Mouse (Mus musculus) embryonic facial prominence, embryonic 15.5 days (tissue): ENCODE measurements around the gene Snapc2. TPM values are rescaled to one million over a fixed set of nuclear protein-coding genes. Genes with fewer than 3 reads are reported as not detected.

Source experiments
- ATAC-seq: fragments of 200-750 bp; cut with Nextera tagmentation; 2 replicates; pipeline ENCODE4 v1.8.0; 2017; ENCODE audit warnings: low read depth, moderate TSS enrichment; ENCODE audit not compliant: insufficient number of reproducible peaks, low FRiP score, low TSS enrichment
- H3K27ac ChIP-seq: fragments of 300-500 bp; sonication (generic); replicated peaks from 2 replicates; pipeline ENCODE4 v1.5.1; 2015; ENCODE audit warnings: mild to moderate bottlenecking, inconsistent platforms
- H3K27me3 ChIP-seq: fragments of 300-500 bp; sonication (generic); 2 replicates; pipeline ENCODE4 v1.6.1; 2015; ENCODE audit warnings: inconsistent platforms
- H3K36me3 ChIP-seq: fragments of 300-500 bp; sonication (generic); 2 replicates; pipeline ENCODE4 v1.6.1; 2015; ENCODE audit warnings: mild to moderate bottlenecking, inconsistent platforms
- H3K4me1 ChIP-seq: fragments of 300-500 bp; sonication (generic); 2 replicates; pipeline ENCODE4 v1.6.1; 2015; ENCODE audit warnings: inconsistent platforms
- H3K4me2 ChIP-seq: fragments of 300-500 bp; sonication (generic); replicated peaks from 2 replicates; pipeline ENCODE4 v1.6.1; 2015; ENCODE audit warnings: mild to moderate bottlenecking, inconsistent platforms
- H3K4me3 ChIP-seq: fragments of 300-500 bp; sonication (generic); replicated peaks from 2 replicates; pipeline ENCODE4 v1.5.1; 2015; ENCODE audit warnings: mild to moderate bottlenecking, inconsistent platforms
- H3K9ac ChIP-seq: fragments of 300-500 bp; sonication (generic); 2 replicates; pipeline ENCODE4 v1.6.1; 2015; ENCODE audit warnings: inconsistent platforms
- H3K9me3 ChIP-seq: fragments of 300-500 bp; sonication (generic); replicated peaks from 2 replicates; pipeline ENCODE4 v1.6.1; 2016; ENCODE audit warnings: inconsistent platforms
- WGBS: fragments of 180-500 bp; shearing (Covaris S2); methylation state at CpG from one replicate; pipeline ENCODE4 v1.1.7; 2015; 5-methylcytosine and 5-hydroxymethylcytosine counted together
- polyA plus RNA-seq: library from polyadenylated mRNA; unstranded; fragments of >200 nt; fragmentation: Nextera tagmentation; extraction: Ambion mirVana; gene quantifications from 2 replicates; pipeline ENCODE4 v1.2.1, GENCODE M21; 2015

The Snapc2 gene
- polyA plus RNA-seq, 1 experiment from 2014 or later, result 58.6 TPM

DNA sequence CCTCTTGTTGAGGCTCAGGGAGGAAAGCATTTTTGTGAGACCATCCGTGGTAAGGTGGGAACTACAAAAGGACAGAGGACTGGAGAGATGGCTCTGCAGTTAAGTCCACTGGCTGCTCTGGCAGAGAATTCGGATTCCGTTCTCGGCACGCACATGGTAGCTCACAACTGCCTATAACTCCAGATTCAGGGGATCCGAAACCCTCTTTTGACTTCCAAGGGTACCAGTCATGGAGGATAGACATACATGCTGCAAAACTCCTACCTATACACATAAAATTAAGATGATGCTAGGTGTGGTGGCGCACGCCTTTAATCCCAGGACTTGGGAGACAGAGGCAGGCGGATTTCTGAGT is 23.2 kb downstream of the Snapc2 start:
- Histone ChIP-seq H3K4me2 (peak overlapping the region; percentile 76), H3K4me3 (peak overlapping the region; percentile 88), H3K27ac (peak overlapping the region; percentile 76), H3K36me3 (peaks cover 21% of the 10 kb centered on the region; the same call in 1 of the 2 replicates), H3K27me3 (no peaks in the 10 kb centered on the region), H3K9ac (peak overlapping the region; percentile 72), H3K4me1 (peaks cover 14% of the 10 kb centered on the region), H3K9me3 (no peaks in the 10 kb centered on the region)
- 23% methylated on average over 9 of the region's 9 CpGs for whole genome bisulfite sequencing
- ATAC-seq, result no peak

DNA sequence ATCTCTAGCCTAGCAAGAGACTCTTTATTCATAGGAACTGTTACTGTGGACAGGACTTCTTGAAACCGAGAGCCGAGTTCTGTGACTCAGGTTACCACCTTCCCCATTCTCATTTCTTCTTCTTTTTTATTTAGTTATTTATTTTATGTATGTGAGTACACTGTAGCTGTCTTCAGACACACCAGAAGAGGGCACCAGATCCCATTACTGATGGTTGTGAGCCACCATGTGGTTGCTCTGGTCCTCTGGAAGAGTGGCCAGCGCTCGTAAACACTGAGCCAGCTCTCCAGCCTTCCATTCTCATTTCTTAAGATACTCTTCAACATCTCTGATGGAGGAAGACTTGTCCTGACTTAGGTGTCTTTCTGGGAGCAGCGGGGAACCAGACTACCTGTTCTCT is 39.9 kb downstream of the Snapc2 start:
- peaks cover 85% of the 10 kb centered on the region for H3K36me3 ChIP-seq
- H3K27me3 ChIP-seq, result no peaks in the 10 kb centered on the region
- no peaks in the 10 kb centered on the region for H3K4me1 ChIP-seq
- no peak for ATAC-seq
- H3K27ac ChIP-seq, result no peak overlapping the region
- 88% methylated on average over 5 of the region's 5 CpGs for WGBS
- no peak overlapping the region for H3K4me2 ChIP-seq
- H3K9me3 ChIP-seq, result no peaks in the 10 kb centered on the region
- H3K9ac ChIP-seq, result no peak overlapping the region
- no peak overlapping the region for H3K4me3 ChIP-seq

GRCm38 (mm10) chr8:4297822-4298221 is 44.9 kb downstream of the Snapc2 start:
- Histone ChIP-seq H3K4me3 (no peak overlapping the region), H3K36me3 (peaks cover 88% of the 10 kb centered on the region), H3K27me3 (no peaks in the 10 kb centered on the region), H3K9ac (no peak overlapping the region), H3K4me2 (no peak overlapping the region), H3K27ac (no peak overlapping the region), H3K4me1 (no peaks in the 10 kb centered on the region), H3K9me3 (no peaks in the 10 kb centered on the region)
- no peak for ATAC-seq
- WGBS, result 89% methylated on average over 4 of the region's 4 CpGs

DNA sequence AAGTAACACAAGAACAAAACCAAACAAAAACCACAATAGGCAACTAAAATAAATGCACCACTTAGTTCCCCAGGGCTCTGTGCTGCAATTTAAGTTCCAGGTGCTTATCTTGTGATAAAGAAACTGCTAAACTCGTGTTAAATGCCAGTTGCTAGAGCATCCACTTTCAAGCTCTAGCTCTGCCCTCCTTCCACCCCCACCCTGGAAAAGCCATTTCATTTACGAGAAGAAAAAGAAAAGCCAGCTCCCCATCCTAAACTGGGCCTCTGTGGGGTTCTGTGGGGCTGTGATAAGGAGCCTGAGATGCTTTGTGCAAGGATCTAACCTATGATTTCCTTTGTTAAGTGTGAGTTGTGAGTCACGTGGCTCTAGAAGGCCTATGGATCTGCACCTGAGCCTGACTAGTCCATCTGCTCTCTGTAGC is 51.3 kb downstream of the Snapc2 start:
- no peak overlapping the region for H3K9ac ChIP-seq
- no peaks in the 10 kb centered on the region for H3K9me3 ChIP-seq
- no peaks in the 10 kb centered on the region for H3K27me3 ChIP-seq
- no peak for ATAC-seq
- H3K4me2 ChIP-seq, result no peak overlapping the region
- H3K4me1 ChIP-seq, result no peaks in the 10 kb centered on the region
- H3K4me3 ChIP-seq, result no peak overlapping the region
- no peak overlapping the region for H3K27ac ChIP-seq
- WGBS, result 75% methylated on average over 3 of the region's 3 CpGs
- H3K36me3 ChIP-seq, result peaks cover 81% of the 10 kb centered on the region

Other genes with a start within 250 kb of the Snapc2 start
- gene Cd209f, start 147.2 kb upstream of the Snapc2 start, polyA plus RNA-seq, result not detected in 2 replicates
- gene Cd209g, start 119.0 kb upstream of the Snapc2 start, polyA plus RNA-seq, result not detected in 2 replicates
- 26.9 and 31.7 TPM in 2 replicates for gene Evi5l, start 86.5 kb upstream of the Snapc2 start, polyA plus RNA-seq
- 1.9 and 2.5 TPM in 2 replicates for gene Prr36, start 35.6 kb upstream of the Snapc2 start, polyA plus RNA-seq
- gene Lrrc8e, start 26.3 kb upstream of the Snapc2 start, polyA plus RNA-seq, result 3.2 and 3.5 TPM in 2 replicates
- 31.8 and 34.2 TPM in 2 replicates for gene Map2k7, start 14.3 kb upstream of the Snapc2 start, polyA plus RNA-seq
- gene Gm49320, start 14.2 kb upstream of the Snapc2 start, polyA plus RNA-seq, result 1.1 and 1.4 TPM in 2 replicates
- 3.6 and 4.2 TPM in 2 replicates for gene Tgfbr3l, start 4.9 kb upstream of the Snapc2 start, polyA plus RNA-seq
- gene Ctxn1, start 6.2 kb downstream of the Snapc2 start, polyA plus RNA-seq, result 72.7 and 80.3 TPM in 2 replicates
- 56.7 and 62.4 TPM in 2 replicates for gene Timm44, start 22.8 kb downstream of the Snapc2 start, polyA plus RNA-seq
- 14.8 and 16.8 TPM in 2 replicates for gene Ccl25, start 72.1 kb downstream of the Snapc2 start, polyA plus RNA-seq
- 209 and 213 TPM in 2 replicates for gene Elavl1, start 72.3 kb downstream of the Snapc2 start, polyA plus RNA-seq
- gene Cers4, start 239.9 kb downstream of the Snapc2 start, polyA plus RNA-seq, result 20.9 and 22.3 TPM in 2 replicates